Mouse (Mus musculus): Measurements from ENCODE around the gene Znfx1.

GRCm38 (mm10) chr2:166990861-166991260 lies 72.0 kb downstream of the Znfx1 start:
- TF ChIP-seq CTCF (IDR thresholded peaks at IDR 0.05; ENCODE audit: borderline replicate concordance, extremely low read depth, insufficient read depth, insufficient read length) (no peak), POLR2A (IDR thresholded peaks at IDR 0.05; ENCODE audit: borderline replicate concordance, extremely low read depth, insufficient read depth, insufficient read length, poor library complexity, severe bottlenecking) (no peak)

Measured in brain, embryonic 14.5 days (tissue).